Mouse (Mus musculus) forebrain, postnatal 0 days (tissue): ENCODE results near the gene Naa50. TPM values are rescaled to one million over a fixed set of nuclear protein-coding genes. Genes with fewer than 3 reads are reported as not detected.

Source experiments
- ATAC-seq: fragments of 200-750 bp; cut with Nextera tagmentation; 2 replicates; pipeline ENCODE4 v1.8.0; 2017; ENCODE audit warnings: mild to moderate bottlenecking, moderate library complexity
- DNase-seq: peaks from one replicate; pipeline ENCODE4 v3.0.0-alpha.2; 2015
- H3K27ac ChIP-seq: fragments of 300-500 bp; sonication (generic); 2 replicates; pipeline ENCODE4 v1.5.1; 2014; ENCODE audit warnings: low read depth, mild to moderate bottlenecking, antibody characterized with exemption, low read length, moderate library complexity, mixed read lengths
- H3K27me3 ChIP-seq: fragments of 300-500 bp; sonication (generic); 2 replicates; pipeline ENCODE4 v1.6.1; 2014; ENCODE audit warnings: mild to moderate bottlenecking, low read length, mixed read lengths; ENCODE audit not compliant: insufficient read depth
- H3K36me3 ChIP-seq: fragments of 300-500 bp; sonication (generic); 2 replicates; pipeline ENCODE4 v1.6.1; 2014; ENCODE audit warnings: mild to moderate bottlenecking, moderate library complexity; ENCODE audit not compliant: insufficient read depth
- H3K4me1 ChIP-seq: fragments of 300-500 bp; sonication (generic); 2 replicates; pipeline ENCODE4 v1.6.1; 2014; ENCODE audit warnings: antibody characterized with exemption; ENCODE audit not compliant: insufficient read depth
- H3K4me2 ChIP-seq: fragments of 300-500 bp; sonication (generic); 2 replicates; pipeline ENCODE4 v1.6.1; 2014; ENCODE audit warnings: low read depth, mild to moderate bottlenecking, moderate library complexity
- H3K4me3 ChIP-seq: fragments of 300-500 bp; sonication (generic); 2 replicates; pipeline ENCODE4 v1.5.1; 2014; ENCODE audit warnings: low read depth, low read length, mixed read lengths
- H3K9ac ChIP-seq: fragments of 300-500 bp; sonication (generic); 2 replicates; pipeline ENCODE4 v1.6.1; 2014; ENCODE audit warnings: mild to moderate bottlenecking
- H3K9me3 ChIP-seq: fragments of 300-500 bp; sonication (generic); 2 replicates; pipeline ENCODE4 v1.6.1; 2016; ENCODE audit warnings: low read length
- CTCF ChIP-seq: sonication (generic); IDR thresholded peaks from 2 replicates; pipeline ENCODE4 v1.5.1; 2016; ENCODE audit warnings: antibody characterized with exemption, control low read depth, low read depth
- WGBS: fragments of 180-500 bp; shearing (Covaris S2); extraction: QIAGEN DNeasy Blood & Tissue Kit; methylation state at CpG from one replicate; pipeline ENCODE4 v1.1.7; 2014; 5-methylcytosine and 5-hydroxymethylcytosine counted together
- polyA plus RNA-seq: library from polyadenylated mRNA; unstranded; fragments of >200 nt; fragmentation: Nextera tagmentation; extraction: Ambion mirVana; gene quantifications from 2 replicates; pipeline ENCODE4 v1.2.1, GENCODE M21; 2015
- total RNA-seq: library from RNA; depleted of rRNA; stranded (reverse); fragments of >200 nt; gene quantifications from 2 replicates; pipeline ENCODE4 v1.2.3, GENCODE M21; 2014; rRNA removed

Gene Naa50
- 16.2 and 19.8 TPM in 2 replicates for total RNA-seq
- polyA plus RNA-seq: 43.4 and 51.6 TPM in 2 replicates

GRCm38 (mm10) chr16:44139536-44140185, at the start of gene Naa50, which contains the start of gene Atp6v1a:
Gene Naa50, plus strand, starts transcription at chr16:44139830.
Gene Atp6v1a, minus strand, starts transcription at chr16:44139705.
- TF ChIP-seq CTCF: no peak
- H3K27me3 ChIP-seq: no peaks in the 10 kb centered on the region
- ATAC-seq (peak; percentile 90), DNase-seq (peak; percentile 97)
- no peaks in the 10 kb centered on the region for H3K36me3 ChIP-seq
- peak within 1 kb of the TSS; percentile 94 for H3K4me3 ChIP-seq
- H3K27ac ChIP-seq: peak within 1 kb of the TSS; percentile 92
- peak within 1 kb of the TSS; percentile 93 for H3K9ac ChIP-seq
- under 1% methylated on average over 71 of the region's 71 CpGs for WGBS
- no peaks in the 10 kb centered on the region for H3K9me3 ChIP-seq
- H3K4me1 ChIP-seq: peaks cover 12% of the 10 kb centered on the region; the same call in 1 of the 2 replicates
- peak within 1 kb of the TSS; percentile 70 for H3K4me2 ChIP-seq

GRCm38 (mm10) chr16:44099377-44099776, 40.3 kb upstream of the Naa50 start:
- Histone ChIP-seq H3K27ac (no peak overlapping the region), H3K4me3 (no peak overlapping the region), H3K9me3 (no peaks in the 10 kb centered on the region), H3K4me1 (no peaks in the 10 kb centered on the region), H3K9ac (no peak overlapping the region), H3K27me3 (no peaks in the 10 kb centered on the region), H3K36me3 (peaks cover 74% of the 10 kb centered on the region), H3K4me2 (no peak overlapping the region)
- TF ChIP-seq CTCF: no peak
- ATAC-seq: no peak
- WGBS: 95% methylated on average over 7 of the region's 7 CpGs
- no peak for DNase-seq

- TF ChIP-seq CTCF: no peak
- H3K27ac ChIP-seq: no peak overlapping the region
- no peaks in the 10 kb centered on the region for H3K9me3 ChIP-seq
- no peak overlapping the region for H3K4me3 ChIP-seq
- no peak overlapping the region for H3K9ac ChIP-seq
- ATAC-seq (no peak), DNase-seq (no peak)
- peaks cover 69% of the 10 kb centered on the region for H3K36me3 ChIP-seq
- H3K4me2 ChIP-seq: no peak overlapping the region
- no peaks in the 10 kb centered on the region for H3K4me1 ChIP-seq
- H3K27me3 ChIP-seq: no peaks in the 10 kb centered on the region
- 91% methylated on average over 12 of the region's 12 CpGs for WGBS
These were observed 38.4 kb upstream of the Naa50 start for GRCm38 (mm10) chr16:44101181-44101710.

- Histone ChIP-seq H3K27ac (no peak overlapping the region), H3K36me3 (peaks cover 69% of the 10 kb centered on the region), H3K27me3 (no peaks in the 10 kb centered on the region), H3K4me2 (no peak overlapping the region), H3K4me3 (no peak overlapping the region), H3K4me1 (no peaks in the 10 kb centered on the region), H3K9me3 (no peaks in the 10 kb centered on the region), H3K9ac (no peak overlapping the region)
- peak; percentile 35 for TF ChIP-seq CTCF
- WGBS: 90% methylated on average over 2 of the region's 2 CpGs
- no peak for ATAC-seq
- DNase-seq: no peak
These were observed 36.7 kb upstream of the Naa50 start for GRCm38 (mm10) chr16:44102925-44103324.

- WGBS: 92% methylated on average over 18 of the region's 18 CpGs
- H3K27ac ChIP-seq: no peak overlapping the region
- H3K36me3 ChIP-seq: peaks cover 68% of the 10 kb centered on the region
- no peak overlapping the region for H3K4me3 ChIP-seq
- DNase-seq: no peak
- H3K9me3 ChIP-seq: no peaks in the 10 kb centered on the region
- no peak overlapping the region for H3K4me2 ChIP-seq
- no peaks in the 10 kb centered on the region for H3K4me1 ChIP-seq
- H3K27me3 ChIP-seq: no peaks in the 10 kb centered on the region
- peak; percentile 8; the same call in 1 of the 2 replicates for TF ChIP-seq CTCF
- no peak for ATAC-seq
- no peak overlapping the region for H3K9ac ChIP-seq
These were observed 35.5 kb upstream of the Naa50 start for GRCm38 (mm10) chr16:44103806-44104766.

GRCm38 (mm10) chr16:44105211-44105610, 34.4 kb upstream of the Naa50 start:
- Histone ChIP-seq H3K9me3 (no peaks in the 10 kb centered on the region), H3K9ac (no peak overlapping the region), H3K4me2 (no peak overlapping the region), H3K4me3 (no peak overlapping the region), H3K36me3 (peaks cover 67% of the 10 kb centered on the region), H3K4me1 (no peaks in the 10 kb centered on the region), H3K27me3 (no peaks in the 10 kb centered on the region), H3K27ac (no peak overlapping the region)
- no peak for DNase-seq
- TF ChIP-seq CTCF: no peak
- ATAC-seq: no peak
- WGBS: 93% methylated on average over 2 of the region's 2 CpGs

GRCm38 (mm10) chr16:44109002-44109401, 30.6 kb upstream of the Naa50 start:
- H3K4me2 ChIP-seq: no peak overlapping the region
- no peak overlapping the region for H3K4me3 ChIP-seq
- H3K9me3 ChIP-seq: no peaks in the 10 kb centered on the region
- TF ChIP-seq CTCF: no peak
- H3K27me3 ChIP-seq: no peaks in the 10 kb centered on the region
- H3K27ac ChIP-seq: no peak overlapping the region
- DNase-seq (no peak), ATAC-seq (no peak)
- H3K4me1 ChIP-seq: no peaks in the 10 kb centered on the region
- peaks cover 57% of the 10 kb centered on the region for H3K36me3 ChIP-seq
- WGBS: 80% methylated on average over 4 of the region's 4 CpGs
- no peak overlapping the region for H3K9ac ChIP-seq
